Mouse (Mus musculus) lung, embryonic 16.5 days (tissue): Measurements from ENCODE around the gene Olfr105-ps. TPM values are rescaled to one million over a fixed set of nuclear protein-coding genes. Genes with fewer than 3 reads are reported as not detected.

Experiments used
- ATAC-seq: fragments of 200-750 bp; cut with Nextera tagmentation; 2 replicates; pipeline ENCODE4 v1.8.0; 2017; ENCODE audit warnings: low read depth, mild to moderate bottlenecking, moderate library complexity
- H3K27ac ChIP-seq: fragments of 300-500 bp; sonication (generic); 2 replicates; pipeline ENCODE4 v1.5.1; 2014; ENCODE audit warnings: mild to moderate bottlenecking, control low read depth, low read length
- H3K27me3 ChIP-seq: fragments of 300-500 bp; sonication (generic); 2 replicates; pipeline ENCODE4 v1.6.1; 2014; ENCODE audit warnings: low read depth, low read length, mixed read lengths; ENCODE audit not compliant: control insufficient read depth, insufficient read depth
- H3K36me3 ChIP-seq: fragments of 300-500 bp; sonication (generic); 2 replicates; pipeline ENCODE4 v1.6.1; 2014; ENCODE audit warnings: low read length; ENCODE audit not compliant: control insufficient read depth, insufficient read depth
- H3K4me1 ChIP-seq: fragments of 300-500 bp; sonication (generic); replicated peaks from 2 replicates; pipeline ENCODE4 v1.6.1; 2014; ENCODE audit warnings: low read length, mixed read lengths; ENCODE audit not compliant: control insufficient read depth, insufficient read depth
- H3K4me2 ChIP-seq: fragments of 300-500 bp; sonication (generic); 2 replicates; pipeline ENCODE4 v1.6.1; 2014; ENCODE audit warnings: low read depth, low read length, control low read depth
- H3K4me3 ChIP-seq: fragments of 300-500 bp; sonication (generic); 2 replicates; pipeline ENCODE4 v1.5.1; 2014; ENCODE audit warnings: mild to moderate bottlenecking, low read length, control low read depth
- H3K9ac ChIP-seq: fragments of 300-500 bp; sonication (generic); 2 replicates; pipeline ENCODE4 v1.6.1; 2014; ENCODE audit warnings: low read length, control low read depth
- H3K9me3 ChIP-seq: fragments of 300-500 bp; sonication (generic); 2 replicates; pipeline ENCODE4 v1.6.1; 2016; ENCODE audit warnings: low read length; ENCODE audit not compliant: control insufficient read depth
- WGBS: fragments of 180-500 bp; shearing (Covaris S2); extraction: QIAGEN DNeasy Blood & Tissue Kit; methylation state at CpG from one replicate; pipeline ENCODE4 v1.1.7; 2014; 5-methylcytosine and 5-hydroxymethylcytosine counted together
- polyA plus RNA-seq: library from polyadenylated mRNA; unstranded; fragments of >200 nt; fragmentation: Nextera tagmentation; extraction: Ambion mirVana; gene quantifications from 2 replicates; pipeline ENCODE4 v1.2.1, GENCODE M21; 2015

The Olfr105-ps gene
- not detected in 2 replicates for polyA plus RNA-seq

- no peaks in the 10 kb centered on the region for H3K4me1 ChIP-seq
- H3K27ac ChIP-seq: no peak within 1 kb of the TSS
- no peak within 1 kb of the TSS for H3K4me2 ChIP-seq
- no peaks in the 10 kb centered on the region for H3K27me3 ChIP-seq
- no peak for ATAC-seq
- no peak within 1 kb of the TSS for H3K4me3 ChIP-seq
- no peak within 1 kb of the TSS for H3K9ac ChIP-seq
- no peaks in the 10 kb centered on the region for H3K9me3 ChIP-seq
- H3K36me3 ChIP-seq: no peaks in the 10 kb centered on the region
Measured at GRCm38 (mm10) chr17:37378733-37379132, at the start of gene Olfr105-ps. TSS of gene Olfr105-ps (plus strand) at chr17:37379033.

DNA sequence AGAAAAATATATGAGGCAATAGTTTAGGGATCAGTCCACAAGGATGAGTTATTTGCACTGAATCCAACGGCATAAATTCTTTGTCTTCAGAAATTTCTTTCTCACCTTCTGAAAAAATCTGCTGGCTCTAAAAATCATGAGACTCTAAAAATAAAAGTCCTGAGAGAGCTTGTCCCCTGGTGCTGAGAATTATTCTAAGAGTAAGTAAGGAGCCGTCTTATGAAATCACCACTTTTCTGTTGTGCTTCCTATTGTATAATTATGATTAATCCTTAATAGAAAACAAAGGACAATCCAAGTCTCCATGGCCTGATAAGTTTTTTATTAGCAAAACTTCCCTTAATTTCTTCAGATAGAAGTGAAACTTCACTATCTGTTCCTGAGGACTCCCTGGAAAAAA is 39.2 kb upstream of the Olfr105-ps start, which contains the start of gene Olfr103:
Olfr103 (minus strand) TSS at position 101 of the 400 bp plus-strand sequence.
- Histone ChIP-seq H3K4me2 (no peak within 1 kb of the TSS), H3K4me1 (no peaks in the 10 kb centered on the region), H3K36me3 (no peaks in the 10 kb centered on the region), H3K27me3 (no peaks in the 10 kb centered on the region), H3K27ac (no peak within 1 kb of the TSS), H3K4me3 (no peak within 1 kb of the TSS), H3K9ac (no peak within 1 kb of the TSS), H3K9me3 (no peaks in the 10 kb centered on the region)
- 87% methylated on average over 2 of the region's 2 CpGs for WGBS
- no peak for ATAC-seq

- Histone ChIP-seq H3K27ac (no peak within 1 kb of the TSS), H3K36me3 (no peaks in the 10 kb centered on the region), H3K4me2 (no peak within 1 kb of the TSS), H3K9me3 (no peaks in the 10 kb centered on the region), H3K4me3 (no peak within 1 kb of the TSS), H3K4me1 (no peaks in the 10 kb centered on the region), H3K27me3 (no peaks in the 10 kb centered on the region), H3K9ac (no peak within 1 kb of the TSS)
- no peak for ATAC-seq
Measured at GRCm38 (mm10) chr17:37359282-37359681, 19.6 kb upstream of the Olfr105-ps start, which contains the start of gene Olfr104-ps. TSS of gene Olfr104-ps (plus strand) at chr17:37359582.

- 20% methylated on average over 1 of the region's 1 CpGs for WGBS
- H3K27me3 ChIP-seq: no peaks in the 10 kb centered on the region
- no peak within 1 kb of the TSS for H3K4me3 ChIP-seq
- no peaks in the 10 kb centered on the region for H3K36me3 ChIP-seq
- H3K9ac ChIP-seq: no peak within 1 kb of the TSS
- H3K27ac ChIP-seq: no peak within 1 kb of the TSS
- no peaks in the 10 kb centered on the region for H3K4me1 ChIP-seq
- no peak for ATAC-seq
- no peak within 1 kb of the TSS for H3K4me2 ChIP-seq
- H3K9me3 ChIP-seq: no peaks in the 10 kb centered on the region; the same call in 1 of the 2 replicates
Measured at GRCm38 (mm10) chr17:37390093-37390492, 11.3 kb downstream of the Olfr105-ps start, which contains the start of gene Olfr106-ps. TSS of gene Olfr106-ps (plus strand) at chr17:37390393.

DNA sequence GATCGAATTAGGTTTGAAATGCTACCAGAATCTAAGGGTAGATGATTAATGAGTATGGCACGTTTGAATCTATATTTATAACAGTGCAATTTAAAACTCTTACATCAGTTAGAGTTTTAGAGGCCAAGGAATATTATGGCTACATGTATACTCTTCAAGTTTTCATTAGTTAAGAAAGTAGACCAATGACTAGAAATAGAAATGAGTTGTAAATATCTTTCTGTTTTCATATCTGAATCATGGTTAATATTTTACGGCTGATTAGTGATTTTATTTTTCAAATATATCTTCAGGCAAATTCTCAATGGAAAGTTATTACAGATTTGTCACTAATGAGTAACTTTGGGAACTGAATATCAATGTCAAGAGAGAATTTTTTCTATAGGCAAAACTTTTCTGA is 20.1 kb downstream of the Olfr105-ps start, which contains the start of gene Olfr107:
Olfr107 (plus strand) TSS at position 301 of the 400 bp plus-strand sequence.
- ATAC-seq: no peak
- no peak within 1 kb of the TSS for H3K27ac ChIP-seq
- no peaks in the 10 kb centered on the region; the same call in 1 of the 2 replicates for H3K9me3 ChIP-seq
- H3K4me1 ChIP-seq: no peaks in the 10 kb centered on the region
- H3K9ac ChIP-seq: no peak within 1 kb of the TSS
- H3K27me3 ChIP-seq: no peaks in the 10 kb centered on the region
- no peak within 1 kb of the TSS for H3K4me2 ChIP-seq
- no peak within 1 kb of the TSS for H3K4me3 ChIP-seq
- no peaks in the 10 kb centered on the region for H3K36me3 ChIP-seq
- WGBS: 75% methylated on average over 3 of the region's 3 CpGs

- Histone ChIP-seq H3K9ac (no peak overlapping the region), H3K4me3 (no peak overlapping the region), H3K4me1 (no peaks in the 10 kb centered on the region), H3K36me3 (no peaks in the 10 kb centered on the region), H3K4me2 (no peak overlapping the region), H3K9me3 (no peaks in the 10 kb centered on the region; the same call in 1 of the 2 replicates), H3K27me3 (no peaks in the 10 kb centered on the region), H3K27ac (no peak overlapping the region)
- no peak for ATAC-seq
Measured at GRCm38 (mm10) chr17:37413380-37413779, 34.5 kb downstream of the Olfr105-ps start.

Other genes with a start within 250 kb of the Olfr105-ps start
- not detected in 2 replicates for gene Olfr93, start 217.5 kb upstream of the Olfr105-ps start, polyA plus RNA-seq
- 0.28 and 1.1 TPM in 2 replicates for gene Ubd, start 185.1 kb upstream of the Olfr105-ps start, polyA plus RNA-seq
- gene Olfr94, start 178.0 kb upstream of the Olfr105-ps start, polyA plus RNA-seq: not detected in 2 replicates
- not detected in 2 replicates for gene Olfr95, start 165.9 kb upstream of the Olfr105-ps start, polyA plus RNA-seq
- gene Olfr96, start 158.9 kb upstream of the Olfr105-ps start, polyA plus RNA-seq: not detected in 2 replicates
- not detected in 2 replicates for gene Olfr97, start 141.7 kb upstream of the Olfr105-ps start, polyA plus RNA-seq
- gene Olfr98, start 115.3 kb upstream of the Olfr105-ps start, polyA plus RNA-seq: not detected in 2 replicates
- gene H2-M3, start 108.8 kb upstream of the Olfr105-ps start, polyA plus RNA-seq: 2.3 and 3.1 TPM in 2 replicates
- gene Olfr99, start 95.6 kb upstream of the Olfr105-ps start, polyA plus RNA-seq: not detected in 2 replicates
- not detected in 2 replicates for gene Olfr101, start 74.7 kb upstream of the Olfr105-ps start, polyA plus RNA-seq
- not detected in 2 replicates for gene Olfr102, start 62.0 kb upstream of the Olfr105-ps start, polyA plus RNA-seq
- gene Olfr103, start 39.3 kb upstream of the Olfr105-ps start, polyA plus RNA-seq: not detected in 2 replicates
- gene Olfr104-ps, start 19.5 kb upstream of the Olfr105-ps start, polyA plus RNA-seq: not detected in 2 replicates
- gene Olfr106-ps, start 11.4 kb downstream of the Olfr105-ps start, polyA plus RNA-seq: not detected in 2 replicates
- gene Olfr107, start 20.2 kb downstream of the Olfr105-ps start, polyA plus RNA-seq: not detected in 2 replicates
- gene Olfr108, start 66.4 kb downstream of the Olfr105-ps start, polyA plus RNA-seq: not detected in 2 replicates
- gene Olfr109, start 79.9 kb downstream of the Olfr105-ps start, polyA plus RNA-seq: not detected in 2 replicates
- not detected in 2 replicates for gene H2-M2, start 104.5 kb downstream of the Olfr105-ps start, polyA plus RNA-seq
- gene Olfr110, start 113.4 kb downstream of the Olfr105-ps start, polyA plus RNA-seq: not detected in 2 replicates
- gene Olfr111, start 129.0 kb downstream of the Olfr105-ps start, polyA plus RNA-seq: not detected in 2 replicates
- not detected in 2 replicates for gene Olfr112, start 190.4 kb downstream of the Olfr105-ps start, polyA plus RNA-seq
- gene Olfr113, start 198.6 kb downstream of the Olfr105-ps start, polyA plus RNA-seq: not detected in 2 replicates
- gene Olfr114, start 213.7 kb downstream of the Olfr105-ps start, polyA plus RNA-seq: not detected in 2 replicates
- gene Olfr115, start 248.1 kb downstream of the Olfr105-ps start, polyA plus RNA-seq: not detected in 2 replicates
- gene Olfr116, start 248.2 kb downstream of the Olfr105-ps start, polyA plus RNA-seq: not detected in 2 replicates